Mouse (Mus musculus): ENCODE measurements at regions not wholly inside any gene's neighbourhood (a gene's known extent, or its start where the extent isn't known, plus 50 kb on each side); places are given as distances from the start of the nearest gene placed in this dataset.
"Not testable (repeated sequence)": the region's sequence is repeated elsewhere in the genome, so short reads cannot be mapped to it uniquely, and the experiment has no call there.

- no peak for DNase-seq (ENCODE audit: low read depth, low spot score)
Measured at GRCm38 (mm10) chr5:64584308-64584707, 218.9 kb upstream of the Klf3 start.

DNA sequence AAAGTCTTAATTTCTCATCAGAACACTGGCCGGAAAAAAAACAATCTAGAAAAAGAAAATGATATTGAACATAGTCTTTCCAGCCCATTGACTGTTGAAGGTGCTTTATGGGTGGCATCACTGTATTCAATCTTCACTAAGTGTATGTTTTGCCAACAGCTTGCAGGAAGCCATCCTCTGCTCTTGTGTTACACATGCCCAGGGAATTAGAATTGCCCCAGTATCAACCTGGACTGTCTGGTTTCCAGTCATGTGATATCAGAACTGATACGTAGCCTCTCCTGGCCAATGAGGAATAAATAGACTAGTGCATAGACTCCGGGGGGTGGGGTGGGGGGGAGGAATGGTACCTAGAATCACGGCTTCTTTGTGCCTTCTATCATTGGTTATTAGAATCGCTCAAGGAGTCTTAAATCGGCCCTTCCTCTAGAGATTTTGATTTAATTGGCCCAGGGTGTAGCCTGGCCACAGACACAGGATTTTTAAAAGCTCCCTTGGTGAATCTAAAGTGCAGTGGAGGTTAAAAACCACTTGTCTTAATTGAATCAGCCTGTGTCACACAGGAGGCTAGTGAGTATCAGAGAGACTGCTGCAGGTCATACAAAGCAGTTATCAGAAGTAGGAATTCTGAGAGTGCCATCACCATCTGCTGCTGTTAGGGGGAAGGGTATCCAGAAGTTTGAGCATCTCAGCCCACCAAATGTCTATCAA lies 218.0 kb upstream of the Klf3 start:
- DNase-seq (ENCODE audit: low read depth, low spot score) = no peak

- DNase-seq (ENCODE audit: low read depth, low spot score) = no peak
Measured at GRCm38 (mm10) chr5:64586316-64586715, 216.9 kb upstream of the Klf3 start.

- DNase-seq (ENCODE audit: low read depth, low spot score) = no peak
Measured at GRCm38 (mm10) chr5:64586933-64587332, 216.3 kb upstream of the Klf3 start.

DNA sequence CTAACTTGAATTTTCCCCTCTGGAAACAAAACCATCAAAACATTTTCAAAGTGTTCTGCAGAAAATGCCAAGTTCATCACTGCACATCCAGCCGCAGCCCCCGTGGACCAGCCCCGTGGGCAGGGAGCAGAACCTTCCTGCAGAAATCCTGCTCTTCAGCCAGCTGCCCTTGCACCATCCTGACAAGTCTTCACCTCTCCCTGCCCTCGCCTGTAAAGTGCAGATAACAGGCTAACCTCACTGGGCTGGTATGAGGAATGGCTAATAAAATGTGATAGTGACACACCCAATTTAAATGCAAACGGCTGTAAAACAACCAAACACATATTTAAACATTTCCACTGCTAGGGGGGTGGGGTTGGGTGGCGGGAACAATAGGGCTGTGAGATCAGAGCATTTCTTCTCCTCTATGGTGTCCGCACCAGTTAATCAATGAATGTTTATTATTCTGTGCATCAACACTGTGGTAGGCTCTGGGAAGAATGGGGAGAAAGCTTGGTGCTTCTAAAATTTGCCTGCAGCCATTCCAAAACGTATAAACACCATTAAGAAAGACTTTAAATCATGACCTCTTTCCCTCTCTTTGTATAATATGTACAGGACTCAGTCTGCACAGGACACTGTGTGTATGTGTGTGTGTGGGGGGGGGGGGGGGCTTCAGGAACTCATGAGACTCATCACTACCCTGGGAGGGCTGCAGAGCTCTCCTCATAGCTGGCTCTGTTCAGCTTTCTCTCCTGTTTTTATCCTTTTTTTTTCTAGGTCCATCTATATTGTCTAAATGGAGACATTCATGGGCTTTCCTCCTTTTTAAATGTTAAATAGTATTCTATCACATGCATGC lies 215.1 kb upstream of the Klf3 start:
- DNase-seq (ENCODE audit: low read depth, low spot score) = no peak

DNA sequence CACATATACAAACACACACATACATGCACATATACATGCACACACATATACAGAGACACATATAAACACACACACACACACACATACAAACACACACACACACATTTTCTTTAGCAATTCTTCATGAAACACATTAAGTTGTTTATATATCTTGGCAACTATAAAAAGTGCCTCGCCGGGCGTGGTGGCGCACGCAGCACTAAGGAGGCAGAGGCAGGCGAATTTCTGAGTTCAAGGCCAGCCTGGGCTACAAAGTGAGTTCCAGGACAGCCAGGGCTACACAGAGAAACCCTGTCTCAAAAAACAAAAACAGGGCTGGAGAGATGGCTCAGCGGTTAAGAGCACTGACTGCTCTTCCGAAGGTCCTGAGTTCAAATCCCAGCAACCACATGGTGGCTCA lies 214.4 kb upstream of the Klf3 start:
- not testable (repeated sequence) for DNase-seq (ENCODE audit: low read depth, low spot score)

- no peak for DNase-seq (ENCODE audit: low read depth, low spot score)
Measured at GRCm38 (mm10) chr5:64590036-64590435, 213.2 kb upstream of the Klf3 start.

GRCm38 (mm10) chr5:64590747-64591146 lies 212.4 kb upstream of the Klf3 start:
- no peak for DNase-seq (ENCODE audit: low read depth, low spot score)

- DNase-seq (ENCODE audit: low read depth, low spot score) = no peak
Measured at GRCm38 (mm10) chr5:64591792-64592191, 211.4 kb upstream of the Klf3 start.

GRCm38 (mm10) chr5:64595220-64595619 lies 208.0 kb upstream of the Klf3 start:
- no peak for DNase-seq (ENCODE audit: low read depth, low spot score)

- no peak for DNase-seq (ENCODE audit: low read depth, low spot score)
Measured at GRCm38 (mm10) chr5:64595751-64596344, 207.3 kb upstream of the Klf3 start.

DNA sequence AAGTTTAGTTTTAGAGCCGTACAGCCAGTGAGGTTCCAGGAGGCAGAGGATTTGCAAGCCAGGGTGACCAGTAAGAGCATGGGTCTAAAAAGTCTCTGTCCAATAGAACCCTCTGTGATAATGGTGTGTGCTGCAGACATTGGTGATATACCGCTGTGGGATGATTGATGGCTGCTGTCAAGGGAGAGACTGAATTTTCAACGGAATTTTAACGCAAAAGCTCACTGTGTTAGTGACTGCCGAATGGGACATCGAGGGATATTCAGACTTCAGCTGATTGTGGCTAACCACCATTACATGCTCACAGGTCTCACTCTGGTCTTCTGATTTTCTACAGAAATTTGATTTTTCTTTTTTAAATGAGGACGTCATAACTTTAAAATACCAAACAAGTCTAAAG lies 206.2 kb upstream of the Klf3 start:
- DNase-seq (ENCODE audit: low read depth, low spot score) = no peak

DNA sequence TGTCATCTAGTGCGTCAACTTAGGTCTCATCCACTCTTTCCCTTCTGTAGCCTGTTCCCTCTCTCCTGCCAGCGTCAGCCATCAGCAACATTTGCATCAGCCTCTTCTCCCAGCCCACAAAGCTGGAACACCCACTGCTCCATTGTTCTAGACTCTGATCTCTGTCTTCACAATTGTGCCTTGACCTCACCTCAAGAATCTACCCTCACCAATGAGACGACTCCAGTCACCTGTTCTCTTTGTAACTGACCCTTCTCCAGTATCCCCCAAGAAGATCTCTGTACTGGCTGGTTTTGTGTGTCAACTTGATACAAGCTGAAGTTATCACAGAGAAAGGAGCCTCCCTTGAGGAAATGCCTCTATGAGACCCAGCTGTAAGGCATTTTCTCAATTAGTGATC lies 205.7 kb upstream of the Klf3 start:
- DNase-seq (ENCODE audit: low read depth, low spot score) = no peak

DNA sequence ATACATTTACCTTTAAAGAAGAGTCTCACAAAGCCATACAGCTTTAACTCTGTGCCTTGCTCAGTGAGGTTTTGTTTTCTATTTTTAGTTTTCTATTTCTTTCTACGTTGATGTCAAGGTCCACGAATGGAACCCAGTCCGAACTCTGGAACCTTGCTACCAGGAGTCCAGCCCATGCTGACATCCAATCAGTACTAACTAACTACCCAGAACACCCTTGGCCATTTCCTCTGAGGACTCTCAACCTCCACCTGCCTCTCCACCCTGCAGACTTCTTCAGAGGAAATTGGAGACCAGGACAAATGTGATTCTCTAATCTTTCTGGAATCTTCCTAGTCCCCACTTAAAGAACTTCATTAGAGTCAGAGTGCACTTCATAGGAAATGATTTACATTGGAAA lies 204.6 kb upstream of the Klf3 start:
- DNase-seq (ENCODE audit: low read depth, low spot score) = no peak

DNA sequence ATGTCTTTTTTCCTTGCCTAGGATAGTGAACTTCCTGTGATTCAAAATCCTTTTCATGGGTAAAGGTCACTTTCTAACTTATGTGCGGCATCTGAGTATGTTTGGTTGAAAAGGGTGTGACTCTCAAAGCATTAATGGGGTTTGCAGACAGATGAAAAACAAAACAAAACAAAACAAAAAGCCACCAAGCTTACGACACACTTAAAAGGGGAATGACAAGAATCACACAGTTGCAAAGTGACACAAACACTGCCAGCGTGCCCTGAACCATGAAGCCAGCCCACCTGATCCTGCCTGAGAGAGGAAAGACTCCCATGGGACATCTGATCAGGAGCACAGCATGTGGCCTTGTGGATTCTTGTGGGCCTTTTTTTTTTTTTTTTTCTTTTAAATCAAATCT lies 204.2 kb upstream of the Klf3 start:
- DNase-seq (ENCODE audit: low read depth, low spot score) = no peak

DNA sequence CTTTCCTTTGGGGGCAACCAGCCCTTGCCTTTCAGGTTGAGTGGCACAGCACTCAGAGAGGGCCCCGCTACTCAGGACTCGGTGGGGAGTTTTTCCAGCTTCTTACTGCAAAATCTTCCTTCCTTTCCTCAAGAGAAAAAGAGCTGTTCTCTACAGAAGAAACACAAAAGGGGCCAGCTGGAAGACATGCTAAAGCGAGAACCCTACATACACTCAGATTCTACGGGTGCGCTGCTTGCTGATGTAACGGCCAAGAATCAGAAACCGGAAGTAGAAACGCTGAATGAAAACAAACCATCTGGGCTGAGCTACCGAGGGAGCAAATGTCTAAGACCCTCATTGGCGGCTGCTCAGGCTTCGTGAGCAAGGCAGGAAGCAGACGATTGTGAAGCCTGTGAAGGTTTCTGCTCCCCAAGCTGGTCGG lies 203.3 kb upstream of the Klf3 start:
- no peak for DNase-seq (ENCODE audit: low read depth, low spot score)

DNA sequence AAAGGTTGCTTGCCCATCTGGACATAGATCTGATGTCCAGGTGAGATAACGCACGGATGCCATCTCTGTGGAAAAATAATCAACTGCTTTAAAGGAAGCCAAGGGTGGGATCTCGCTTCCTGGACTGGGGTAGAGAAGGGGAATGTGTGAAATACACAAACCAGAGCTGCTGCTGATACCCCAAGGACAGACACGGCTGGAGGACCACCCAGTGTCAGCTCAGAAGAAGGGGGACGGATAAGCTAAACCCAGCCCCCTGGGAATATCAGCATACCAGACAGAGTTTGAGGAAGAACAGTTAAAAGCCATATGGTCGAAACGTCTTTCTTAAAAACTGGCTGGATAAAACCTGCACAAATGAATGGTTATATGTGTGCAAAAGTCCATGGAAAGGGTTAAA lies 202.8 kb upstream of the Klf3 start:
- DNase-seq (ENCODE audit: low read depth, low spot score) = no peak

DNA sequence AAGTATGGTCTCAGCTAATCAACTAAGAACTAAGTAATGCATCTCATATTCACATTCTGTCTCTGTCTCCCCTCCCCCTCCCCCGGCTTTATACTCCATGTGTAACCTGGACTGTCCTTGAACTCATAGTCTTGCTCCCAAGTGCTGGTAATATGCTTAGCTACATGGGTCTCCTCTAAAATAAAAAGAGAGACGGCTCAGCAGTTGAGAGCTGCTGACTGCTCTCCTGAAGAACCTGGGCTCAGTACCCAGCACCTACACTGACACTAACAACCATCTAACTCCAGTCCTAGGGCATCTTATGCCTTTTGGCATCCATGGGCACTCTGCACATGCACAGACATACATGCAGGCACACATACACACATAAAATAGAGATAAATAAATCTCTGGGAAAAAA lies 202.4 kb upstream of the Klf3 start:
- DNase-seq (ENCODE audit: low read depth, low spot score) = no peak

GRCm38 (mm10) chr5:64601285-64601684 lies 201.9 kb upstream of the Klf3 start:
- no peak for DNase-seq (ENCODE audit: low read depth, low spot score)

DNA sequence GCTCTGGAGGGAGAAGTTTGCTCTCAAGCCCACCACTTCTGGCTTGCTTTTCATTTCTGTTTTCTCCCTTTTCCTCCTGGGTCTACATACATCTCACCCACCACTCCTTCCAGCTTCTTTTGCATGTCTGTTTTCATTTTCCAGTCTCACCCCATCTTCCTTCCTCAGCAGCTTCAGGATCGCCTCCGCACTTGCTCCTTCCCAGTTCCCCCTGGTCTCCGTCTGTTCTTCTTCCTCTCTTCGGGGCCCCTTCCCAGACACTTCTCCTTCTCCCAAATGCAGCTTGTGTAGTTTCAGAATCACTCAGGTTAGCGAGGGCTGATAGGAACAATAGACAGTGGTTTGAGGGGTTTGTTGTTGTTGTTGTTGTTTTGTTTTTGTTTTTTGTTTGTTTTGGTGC lies 201.4 kb upstream of the Klf3 start:
- no peak for DNase-seq (ENCODE audit: low read depth, low spot score)

DNA sequence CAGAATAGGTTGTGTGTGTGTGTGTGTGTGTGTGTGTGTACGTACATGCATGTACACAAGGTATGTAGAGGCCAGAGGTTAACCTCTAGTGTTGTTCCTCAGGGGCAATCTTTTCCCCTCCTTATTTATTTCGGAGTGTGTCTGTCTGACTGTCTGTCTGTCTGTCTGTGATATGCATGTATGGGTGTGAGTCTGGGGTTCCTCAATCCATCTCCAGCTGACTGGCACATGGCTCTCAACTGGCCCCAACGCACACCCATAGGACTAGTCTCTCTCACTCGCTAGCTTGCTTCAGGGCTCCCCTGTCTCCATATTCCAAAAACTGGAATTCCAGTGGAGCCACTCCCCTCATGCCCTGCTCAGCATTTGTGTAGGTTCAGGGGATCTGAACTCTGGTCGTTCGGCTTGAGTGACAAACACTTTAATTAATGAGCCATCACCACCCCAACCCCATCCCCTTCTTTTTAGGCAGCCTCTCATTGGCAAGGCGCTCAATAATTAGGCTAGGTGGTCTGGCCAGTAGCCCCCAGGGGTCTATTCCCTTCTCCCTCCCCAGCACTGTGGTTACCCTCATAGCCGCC lies 200.7 kb upstream of the Klf3 start:
- no peak for DNase-seq (ENCODE audit: low read depth, low spot score)

- no peak for DNase-seq (ENCODE audit: low read depth, low spot score)
Measured at GRCm38 (mm10) chr5:64602996-64603755, 200.0 kb upstream of the Klf3 start.

All from skeletal muscle tissue, adult 2 months (tissue).